Mouse (Mus musculus) bone marrow, adult 2 months (tissue): Measurements from ENCODE around the gene Fancg.

ENCODE experiments used
- CTCF ChIP-seq: fragments of 200-500 bp; IDR thresholded peaks from 2 replicates; pipeline ENCODE4 v1.5.1; 2011; ENCODE audit warnings: low read length, control low read depth; ENCODE audit not compliant: control insufficient read depth, insufficient read depth
- POLR2A ChIP-seq: fragments of 200-500 bp; IDR thresholded peaks from 2 replicates; pipeline ENCODE4 v1.6.1; 2011; ENCODE audit warnings: low read depth, mild to moderate bottlenecking, control low read depth, low read length, borderline replicate concordance; ENCODE audit not compliant: control insufficient read depth

GRCm38 (mm10) chr4:43001272-43001671, 9.0 kb downstream of the Fancg start:
- TF ChIP-seq POLR2A (no peak), CTCF (no peak)
